Mouse (Mus musculus) heart, postnatal 0 days (tissue): ENCODE measurements around the gene Jph4.

ENCODE experiments used
- CTCF ChIP-seq: IDR thresholded peaks from 2 replicates; pipeline ENCODE4 v1.5.1; 2016; ENCODE audit warnings: antibody characterized with exemption, control low read depth, low read depth
- EP300 ChIP-seq: IDR thresholded peaks from 2 replicates; pipeline ENCODE4 v1.6.1; 2016; ENCODE audit warnings: antibody characterized with exemption, low read depth

- TF ChIP-seq CTCF = no peak; the same call in 1 of the 2 replicates
- no peak for TF ChIP-seq EP300
Measured at GRCm38 (mm10) chr14:55119421-55120134, 2.8 kb upstream of the Jph4 start.
